Mouse (Mus musculus) brain, embryonic 14.5 days (tissue): Measurements from ENCODE around the gene Elmo2.

Experiments
- CTCF ChIP-seq: fragments of 200-500 bp; IDR thresholded peaks from 2 replicates; pipeline ENCODE4 v1.5.1; 2012; ENCODE audit warnings: inconsistent platforms, mild to moderate bottlenecking, moderate library complexity, borderline replicate concordance; ENCODE audit not compliant: insufficient read depth, insufficient read length; ENCODE audit errors: extremely low read depth
- POLR2A ChIP-seq: fragments of 200-500 bp; IDR thresholded peaks from 2 replicates; pipeline ENCODE4 v1.6.1; 2012; ENCODE audit warnings: mild to moderate bottlenecking, inconsistent platforms, borderline replicate concordance; ENCODE audit not compliant: poor library complexity, insufficient read depth, insufficient read length, severe bottlenecking; ENCODE audit errors: extremely low read depth

GRCm38 (mm10) chr2:165238416-165239145 lies 87.7 kb downstream of the Elmo2 start:
- TF ChIP-seq CTCF = no peak
- TF ChIP-seq POLR2A = no peak
